Mouse (Mus musculus) spleen, postnatal 14 days (tissue): ENCODE measurements around the gene Hhat.

ENCODE experiments used
- DNase-seq, 2 experiments: peaks; one replicate each; pipeline ENCODE4 v3.0.0; 2021 to 2022; ENCODE audit warnings: low spot score in 2 of 2

Gene Hhat

GRCm38 (mm10) chr1:192770495-192771331 is at the start of gene Hhat:
Gene Hhat (minus strand): TSS chr1:192771223.
- DNase-seq, result peak; percentile 38 to 50

- DNase-seq, result no peak
Measured at GRCm38 (mm10) chr1:192818334-192818733, 47.3 kb upstream of the Hhat start.

- DNase-seq, result no peak
Measured at GRCm38 (mm10) chr1:192815789-192816188, 44.8 kb upstream of the Hhat start.

- DNase-seq, result no peak
Measured at GRCm38 (mm10) chr1:192814700-192815099, 43.7 kb upstream of the Hhat start.

GRCm38 (mm10) chr1:192812758-192813157 is 41.7 kb upstream of the Hhat start:
- DNase-seq, result no peak

- DNase-seq, result no peak
Measured at GRCm38 (mm10) chr1:192812290-192812689, 41.3 kb upstream of the Hhat start.

- no peak for DNase-seq
Measured at GRCm38 (mm10) chr1:192806168-192807157, 35.4 kb upstream of the Hhat start.

GRCm38 (mm10) chr1:192800338-192800737 is 29.3 kb upstream of the Hhat start:
- DNase-seq, result no peak

GRCm38 (mm10) chr1:192799165-192799991 is 28.4 kb upstream of the Hhat start:
- peak in 1 of 2 experiments; percentile 21 for DNase-seq

- no peak for DNase-seq
Measured at GRCm38 (mm10) chr1:192798212-192799164, 27.5 kb upstream of the Hhat start.

GRCm38 (mm10) chr1:192797011-192797274 is 25.9 kb upstream of the Hhat start:
- no peak for DNase-seq

GRCm38 (mm10) chr1:192796201-192797010 is 25.4 kb upstream of the Hhat start:
- DNase-seq, result no peak

GRCm38 (mm10) chr1:192794957-192795745 is 24.1 kb upstream of the Hhat start:
- no peak for DNase-seq

- DNase-seq, result no peak
Measured at GRCm38 (mm10) chr1:192791897-192792361, 20.9 kb upstream of the Hhat start.

GRCm38 (mm10) chr1:192790442-192790841 is 19.4 kb upstream of the Hhat start:
- no peak for DNase-seq

- DNase-seq, result no peak
Measured at GRCm38 (mm10) chr1:192789828-192790227, 18.8 kb upstream of the Hhat start.

- no peak for DNase-seq
Measured at GRCm38 (mm10) chr1:192789111-192789522, 18.1 kb upstream of the Hhat start.

- no peak for DNase-seq
Measured at GRCm38 (mm10) chr1:192786194-192786593, 15.2 kb upstream of the Hhat start.
